Mouse (Mus musculus) retina, postnatal 1 day (tissue): ENCODE data around the gene Pitpnm1.
A peak's percentile ranks its signal among the peaks of the same experiment; 100 is the strongest.

Experiments
- DNase-seq: peaks from one replicate; pipeline ENCODE4 v3.0.0-alpha.2; 2012

Gene Pitpnm1

DNA sequence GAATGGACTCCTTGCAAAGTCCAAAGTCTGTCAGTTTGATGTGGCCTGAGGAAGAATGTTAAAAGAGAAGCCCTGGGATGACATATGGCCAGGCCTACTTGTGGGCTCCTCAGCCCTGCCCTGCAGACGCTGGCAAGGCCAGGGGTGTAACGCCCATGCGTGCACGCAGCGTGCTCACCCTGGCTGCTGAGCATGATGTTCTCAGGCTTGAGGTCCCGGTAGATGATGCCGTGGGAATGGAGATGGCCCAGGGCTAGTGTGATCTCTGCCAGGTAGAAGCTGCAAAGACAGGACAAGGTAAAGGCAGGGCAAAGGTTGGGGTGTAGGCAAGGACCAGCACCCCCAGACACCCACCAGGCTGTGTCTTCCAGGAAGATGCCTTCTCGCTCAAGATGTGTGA, 59.3 kb downstream of the Pitpnm1 start:
- no peak for DNase-seq

DNA sequence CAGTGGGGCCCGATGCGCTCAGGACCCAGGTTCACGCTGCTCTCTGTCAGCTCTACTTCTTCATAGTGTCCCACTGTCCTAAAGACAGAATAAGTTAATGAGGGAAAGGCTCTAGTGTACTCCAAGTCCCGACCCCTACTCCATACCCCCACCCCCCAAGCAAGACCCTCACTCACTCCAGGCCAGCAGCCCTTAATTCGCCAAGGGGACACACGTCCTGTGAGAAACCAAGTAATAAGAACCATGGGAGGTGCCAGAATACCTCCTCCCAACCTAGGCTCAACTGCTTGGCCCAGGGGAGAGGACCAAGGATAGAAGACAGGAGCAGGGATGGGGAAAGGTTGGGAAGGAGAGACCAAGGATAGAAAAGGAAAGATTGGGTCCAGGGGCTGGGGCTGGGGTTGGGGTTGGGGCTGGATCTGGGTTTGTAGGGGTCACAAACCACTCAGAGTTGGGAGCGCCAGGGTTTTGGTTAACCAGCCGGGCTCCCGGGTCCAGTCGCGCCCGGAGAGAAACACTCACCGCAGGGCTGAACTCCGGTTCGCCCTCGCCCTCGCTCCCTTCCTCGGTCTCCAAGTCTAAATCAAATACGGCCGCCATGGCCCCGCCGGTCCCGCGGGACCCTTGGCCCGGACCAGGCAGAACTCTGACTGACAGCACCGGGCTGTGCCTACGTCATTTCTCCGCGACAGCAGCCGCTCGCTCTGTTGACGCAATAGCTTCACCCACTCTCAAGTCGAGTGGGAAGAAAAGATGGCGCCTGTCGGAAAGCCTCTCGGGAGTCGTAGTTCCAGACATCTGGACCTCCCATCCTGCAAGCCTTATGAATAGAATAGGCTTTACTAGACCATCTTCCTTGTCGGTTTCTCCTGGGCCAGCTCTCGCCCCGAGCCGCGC, 63.1 kb downstream of the Pitpnm1 start, which contains the start of gene Rps6kb2:
TSS of gene Rps6kb2 (minus strand) at position 709 of the 897 bp plus-strand sequence.
- DNase-seq = peak; percentile 98

DNA sequence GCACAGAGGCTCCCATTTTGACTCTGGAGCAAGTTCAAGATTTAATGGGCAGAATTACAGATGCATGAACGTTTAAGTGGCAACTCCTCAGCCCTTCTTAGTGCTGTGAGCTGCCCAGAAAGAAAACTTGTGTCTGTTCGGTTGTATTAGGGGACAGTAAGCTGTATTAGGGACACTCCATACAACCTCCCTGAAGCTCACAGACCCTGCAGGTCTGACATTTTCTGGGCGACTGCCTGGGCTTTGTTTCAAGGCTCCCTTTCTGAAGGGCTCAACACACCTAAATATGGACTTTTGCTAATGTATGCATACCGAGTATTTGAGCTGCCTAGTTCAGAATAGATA, 63.7 kb downstream of the Pitpnm1 start:
- no peak for DNase-seq
